Mouse (Mus musculus): ENCODE measurements around the gene Prkca.
A peak's percentile ranks its signal among the peaks of the same experiment; 100 is the strongest.

DNA sequence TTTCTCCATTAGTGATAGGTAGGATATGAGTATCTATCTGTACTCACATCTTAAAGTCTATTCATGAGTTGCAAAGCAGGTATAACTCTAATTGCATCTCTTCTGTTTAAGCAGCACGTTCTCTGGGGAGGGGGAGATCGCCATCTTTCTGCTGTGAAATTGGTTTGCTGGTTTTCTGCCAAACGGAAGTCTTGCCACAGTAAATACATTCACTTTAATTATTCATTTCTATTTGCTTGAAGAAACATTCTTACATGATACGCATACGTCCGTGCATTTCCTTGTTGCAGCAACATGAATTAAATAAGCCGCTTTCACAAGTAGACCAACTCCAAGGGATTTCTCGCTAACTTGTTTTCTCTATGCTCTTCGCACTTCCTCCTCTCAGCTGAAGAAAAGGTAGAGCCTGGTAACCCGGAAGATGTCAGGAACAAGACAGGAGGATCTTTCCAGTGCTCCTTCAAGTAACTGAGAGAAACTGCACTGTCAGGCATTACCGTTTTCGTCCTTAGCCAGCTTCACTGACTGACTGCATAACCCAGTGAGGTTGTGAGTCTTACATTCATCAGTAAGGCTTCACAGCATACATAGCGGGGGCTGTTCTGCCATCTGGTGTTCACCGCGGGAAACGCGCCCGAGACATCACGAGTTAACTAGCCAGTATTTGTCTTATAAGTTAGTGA, 34.1 kb upstream of the Prkca start:
- TF ChIP-seq CTCF (IDR thresholded peaks at IDR 0.05; ENCODE audit: low read depth, low read length) (peak; percentile 90), POLR2A (IDR thresholded peaks at IDR 0.05; ENCODE audit: insufficient read depth, low read length) (no peak)
